Mouse (Mus musculus): ENCODE measurements around the gene Galntl6.
A peak's percentile ranks its signal among the peaks of the same experiment; 100 is the strongest.

Galntl6 gene

GRCm38 (mm10) chr8:57842462-57843391, 1069.7 kb downstream of the Galntl6 start:
- DNase-seq (ENCODE audit: low spot score), result no peak

DNA sequence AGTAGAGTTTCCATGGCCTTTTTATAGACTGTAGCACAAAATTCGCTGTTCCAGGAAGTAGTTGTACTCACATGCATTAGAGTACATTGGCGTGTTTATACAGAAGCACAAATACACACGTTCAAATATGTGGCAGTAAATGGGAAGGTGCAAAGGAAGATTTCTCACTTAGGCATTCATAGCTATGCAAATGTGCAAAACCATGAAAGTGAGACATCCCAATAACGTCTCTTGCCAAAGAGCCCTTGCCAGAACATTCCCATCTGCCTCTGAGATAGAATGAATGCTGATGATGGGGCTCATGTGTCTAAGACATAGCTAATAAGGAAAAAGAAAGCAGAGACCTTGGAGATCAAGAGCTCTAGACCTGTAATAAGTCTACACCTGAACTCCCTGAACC, 1071.0 kb downstream of the Galntl6 start:
- no peak for DNase-seq (ENCODE audit: low spot score)

- no peak for DNase-seq (ENCODE audit: low spot score)
These were observed 1075.1 kb downstream of the Galntl6 start for GRCm38 (mm10) chr8:57837384-57837783.

GRCm38 (mm10) chr8:57836981-57837380, 1075.5 kb downstream of the Galntl6 start:
- DNase-seq (ENCODE audit: low spot score), result no peak

GRCm38 (mm10) chr8:57836201-57836883, 1076.1 kb downstream of the Galntl6 start:
- DNase-seq (ENCODE audit: low spot score), result no peak

GRCm38 (mm10) chr8:57823151-57823550, 1089.3 kb downstream of the Galntl6 start:
- no peak for DNase-seq (ENCODE audit: low spot score)

DNA sequence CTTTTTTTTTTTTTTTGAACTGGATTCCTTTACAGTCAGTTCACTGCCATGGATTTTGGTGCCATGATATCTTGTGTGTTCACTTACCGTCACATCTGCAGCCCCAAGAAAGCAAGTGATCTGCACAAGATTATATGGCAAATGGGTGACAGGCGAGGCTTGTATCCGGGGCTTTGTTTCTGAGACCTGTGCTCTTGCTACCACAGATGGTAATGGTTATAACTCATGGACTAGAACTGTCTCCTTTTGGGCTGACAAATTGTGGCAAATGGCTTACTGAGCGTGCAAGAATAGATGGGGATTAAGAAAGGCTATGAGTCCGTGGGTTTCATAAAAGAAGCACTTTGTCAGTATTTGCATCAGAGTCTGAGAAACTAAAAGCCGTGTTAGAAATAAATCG, 1096.4 kb downstream of the Galntl6 start:
- DNase-seq (ENCODE audit: low spot score), result no peak

GRCm38 (mm10) chr8:57807060-57807459, 1105.4 kb downstream of the Galntl6 start:
- no peak for DNase-seq (ENCODE audit: low spot score)

DNA sequence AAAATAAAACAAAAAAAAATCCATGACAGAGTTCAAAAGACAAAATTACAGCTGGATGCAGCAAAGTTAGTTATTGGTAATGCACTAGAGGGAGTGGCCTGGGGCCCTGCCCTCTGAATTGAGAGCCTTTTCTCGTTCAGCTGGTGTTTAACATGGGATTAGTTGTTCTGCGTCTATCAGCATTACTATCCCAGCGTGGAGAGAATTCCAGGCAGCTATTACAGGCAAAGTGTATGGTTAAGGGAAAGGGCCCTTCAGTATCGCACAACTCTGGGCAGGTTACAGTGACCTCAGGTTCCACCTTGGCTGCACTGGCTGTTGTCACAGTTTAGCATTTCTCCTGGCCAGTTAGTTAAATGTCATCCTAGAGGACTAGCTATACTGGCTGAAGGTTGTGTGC, 1107.3 kb downstream of the Galntl6 start:
- DNase-seq (ENCODE audit: low spot score), result no peak

GRCm38 (mm10) chr8:57803821-57804220, 1108.6 kb downstream of the Galntl6 start:
- no peak for DNase-seq (ENCODE audit: low spot score)

DNA sequence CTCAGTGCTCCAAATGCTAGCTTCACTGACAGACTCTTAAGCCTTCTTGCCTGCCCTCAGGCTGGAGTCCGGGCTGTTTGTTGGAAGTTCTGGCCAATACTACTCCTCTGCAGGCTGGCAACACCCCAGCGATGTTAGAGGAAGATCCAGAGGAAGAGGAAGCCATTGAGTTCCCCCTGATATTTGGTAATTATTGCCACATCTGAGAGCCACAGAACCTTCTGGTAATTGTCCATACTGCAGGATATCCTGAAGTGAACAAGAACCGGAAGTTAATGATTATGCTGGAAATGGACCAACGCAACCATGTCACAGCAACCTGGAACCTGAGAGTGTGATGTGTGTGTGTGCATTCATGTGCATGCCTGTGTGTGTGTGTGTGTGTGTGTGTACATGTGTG, 1111.2 kb downstream of the Galntl6 start:
- DNase-seq (ENCODE audit: low spot score), result no peak

DNA sequence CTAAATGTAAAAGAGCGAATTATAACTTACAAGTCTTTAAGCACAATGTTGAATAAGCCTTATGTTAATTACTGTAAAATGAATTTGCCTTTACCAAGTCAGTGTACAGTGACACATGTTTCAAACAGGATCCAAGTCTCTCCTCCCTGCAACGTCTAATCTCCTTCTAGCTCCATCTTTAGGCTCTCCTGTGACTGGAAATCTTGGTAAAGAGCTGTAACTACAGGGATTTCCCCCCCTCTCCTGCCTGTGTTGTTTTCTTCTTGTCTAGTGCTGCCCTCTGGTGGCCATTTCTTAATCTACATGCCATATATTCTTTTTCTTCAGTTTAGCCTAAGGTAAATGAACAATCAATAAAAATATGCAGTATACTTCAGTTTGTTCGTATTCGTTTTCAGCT, 1112.1 kb downstream of the Galntl6 start:
- DNase-seq (ENCODE audit: low spot score), result peak; percentile 65

GRCm38 (mm10) chr8:57799797-57800204, 1112.6 kb downstream of the Galntl6 start:
- DNase-seq (ENCODE audit: low spot score), result peak; percentile 17

- DNase-seq (ENCODE audit: low spot score), result no peak
These were observed 1119.0 kb downstream of the Galntl6 start for GRCm38 (mm10) chr8:57793455-57793854.

GRCm38 (mm10) chr8:57792246-57792645, 1120.2 kb downstream of the Galntl6 start:
- no peak for DNase-seq (ENCODE audit: low spot score)

GRCm38 (mm10) chr8:57791309-57791721, 1121.1 kb downstream of the Galntl6 start:
- no peak for DNase-seq (ENCODE audit: low spot score)

GRCm38 (mm10) chr8:57779551-57779950, 1132.9 kb downstream of the Galntl6 start:
- DNase-seq (ENCODE audit: low spot score), result no peak

DNA sequence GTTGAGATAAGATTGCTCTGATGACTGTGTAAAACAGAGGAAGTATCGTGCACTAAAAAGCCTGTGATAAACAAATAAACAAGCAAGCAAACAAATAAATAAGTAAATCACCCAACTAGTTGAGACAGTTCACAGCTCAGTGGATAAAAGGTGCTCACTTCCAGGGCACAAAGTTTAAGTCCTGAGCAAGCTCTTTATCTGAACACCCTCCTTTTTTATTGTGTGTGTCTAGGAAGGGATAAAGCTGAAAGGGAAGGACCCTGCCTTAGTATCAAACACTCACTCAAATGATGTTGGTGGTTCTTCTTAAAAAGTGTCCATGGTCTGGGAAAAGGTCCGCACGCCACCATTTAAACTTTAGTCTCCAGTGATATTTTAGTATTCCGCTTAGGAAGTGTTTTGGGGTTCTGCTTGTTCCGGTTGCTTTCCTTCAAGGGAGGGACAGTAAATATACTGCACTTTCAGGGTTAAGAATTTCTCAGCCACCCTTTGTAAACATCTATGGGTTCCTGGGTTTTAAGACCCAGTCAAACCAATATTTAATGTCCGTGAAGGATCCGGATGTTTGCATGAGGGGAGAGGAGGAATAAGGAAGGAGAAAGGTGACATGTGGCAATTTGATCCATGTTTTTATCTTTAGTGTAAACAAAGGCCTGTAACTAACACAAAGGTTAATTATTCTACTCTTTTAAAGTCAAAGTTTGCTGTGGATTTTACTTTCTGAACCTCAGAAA, 1134.3 kb downstream of the Galntl6 start:
- no peak for DNase-seq (ENCODE audit: low spot score)

GRCm38 (mm10) chr8:57776723-57777122, 1135.7 kb downstream of the Galntl6 start:
- DNase-seq (ENCODE audit: low spot score), result no peak

- DNase-seq (ENCODE audit: low spot score), result no peak
These were observed 1139.6 kb downstream of the Galntl6 start for GRCm38 (mm10) chr8:57772732-57773265.

- no peak for DNase-seq (ENCODE audit: low spot score)
These were observed 1144.9 kb downstream of the Galntl6 start for GRCm38 (mm10) chr8:57767541-57767940.

DNA sequence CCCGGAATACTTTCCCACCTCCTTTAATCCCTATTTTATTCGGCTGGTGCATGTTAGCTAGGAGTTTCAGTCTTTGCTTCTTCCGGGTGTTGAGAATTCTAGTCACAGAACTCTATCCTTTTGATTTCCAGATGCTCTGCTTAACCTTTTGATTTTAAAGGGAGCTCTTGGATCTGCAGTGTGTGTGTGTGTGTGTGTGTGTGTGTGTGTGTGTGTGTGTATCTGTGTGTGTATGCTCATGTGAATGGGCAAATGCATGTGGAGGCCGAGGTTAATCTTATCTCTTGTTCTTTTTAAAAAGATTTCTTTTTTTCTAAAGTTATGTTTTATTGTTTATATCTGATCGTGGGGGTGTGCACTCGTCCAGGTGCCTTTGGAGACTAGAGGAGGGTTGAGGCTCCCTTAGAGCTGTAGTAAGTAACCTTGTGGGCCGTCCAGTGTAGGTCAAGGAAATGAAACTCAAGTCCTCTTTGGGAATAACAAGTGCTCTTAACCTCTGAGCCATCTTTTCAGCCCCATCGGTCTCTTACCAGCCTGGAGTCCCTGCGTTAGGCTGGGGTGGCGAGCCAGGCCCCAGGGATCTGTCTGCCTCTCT, 1145.9 kb downstream of the Galntl6 start:
- no peak for DNase-seq (ENCODE audit: low spot score)
